Mouse (Mus musculus) E14TG2a.4 (cell line): ENCODE data around the gene Dvl2.
A peak's percentile ranks its signal among the peaks of the same experiment; 100 is the strongest.

ENCODE experiments used
- H3K27me3 ChIP-seq: 2 replicates; pipeline ENCODE4 v1.6.1; 2014; ENCODE audit warnings: low read length, control low read depth; ENCODE audit not compliant: insufficient read depth
- H3K36me3 ChIP-seq: 2 replicates; pipeline ENCODE4 v1.6.1; 2014; ENCODE audit warnings: low read length, control low read depth; ENCODE audit not compliant: insufficient read depth
- H3K4me1 ChIP-seq: replicated peaks from 2 replicates; pipeline ENCODE4 v1.6.1; 2014; ENCODE audit warnings: low read depth, low read length, control low read depth
- H3K4me3 ChIP-seq: replicated peaks from 2 replicates; pipeline ENCODE4 v1.5.1; 2014; ENCODE audit warnings: mild to moderate bottlenecking, low read length
- H3K9me3 ChIP-seq: 2 replicates; pipeline ENCODE4 v1.6.1; 2014; ENCODE audit warnings: low read length, control low read depth
- CTCF ChIP-seq: conservative IDR thresholded peaks from 2 replicates; pipeline ENCODE4 v1.5.1; 2014; ENCODE audit warnings: low read length
- NANOG ChIP-seq: IDR thresholded peaks from 2 replicates; pipeline ENCODE4 v1.6.1; 2014; ENCODE audit warnings: borderline replicate concordance, low read length, mixed read lengths
- POU5F1 ChIP-seq: IDR thresholded peaks from 2 replicates; pipeline ENCODE4 v1.6.1; 2014; ENCODE audit warnings: low read length, borderline replicate concordance

Dvl2 gene

DNA sequence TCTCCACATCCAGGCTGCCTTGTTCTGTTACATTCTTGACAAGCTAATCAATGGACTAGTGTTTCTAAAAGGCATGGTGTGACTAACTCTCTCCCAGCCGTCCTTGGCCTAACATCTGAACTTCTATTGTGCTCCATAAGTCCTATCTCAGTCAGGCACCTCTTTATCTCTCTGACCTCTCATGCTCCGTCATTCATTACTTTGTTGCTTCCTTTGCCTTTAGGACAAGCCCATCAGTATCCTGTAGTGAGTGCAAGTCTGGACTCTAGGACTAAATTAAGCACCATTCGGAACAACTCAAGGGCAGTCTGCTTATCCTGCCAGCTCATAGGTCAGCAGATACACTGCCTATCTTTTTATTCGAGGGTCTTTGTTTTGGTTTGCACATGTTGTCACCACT, 24.1 kb upstream of the Dvl2 start:
- no peaks in the 10 kb centered on the region for H3K9me3 ChIP-seq
- no peak overlapping the region for H3K4me3 ChIP-seq
- TF ChIP-seq NANOG, result no peak
- TF ChIP-seq CTCF, result no peak
- H3K4me1 ChIP-seq, result peaks cover 11% of the 10 kb centered on the region
- H3K27me3 ChIP-seq, result no peaks in the 10 kb centered on the region
- H3K36me3 ChIP-seq, result peaks cover 76% of the 10 kb centered on the region

DNA sequence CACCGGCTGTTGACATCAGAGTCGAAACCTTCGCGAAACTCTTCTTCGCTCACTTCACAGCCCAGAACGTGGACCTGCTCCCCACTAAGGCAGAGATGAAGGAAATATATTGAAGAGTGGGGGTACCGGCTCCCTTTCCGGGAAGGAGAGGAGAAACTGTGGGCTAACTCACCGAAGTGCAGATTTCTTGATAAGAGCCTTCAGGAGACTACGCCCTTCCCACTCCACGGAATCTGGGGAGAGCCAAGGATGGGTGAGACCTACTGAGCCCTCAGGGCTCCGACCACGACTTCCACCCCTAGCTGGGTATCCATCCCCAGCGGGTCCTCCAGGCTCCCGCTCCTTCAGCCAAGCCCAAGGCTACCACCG, 20.6 kb upstream of the Dvl2 start:
- Histone ChIP-seq H3K4me3 (peak overlapping the region; percentile 98), H3K4me1 (peaks cover 31% of the 10 kb centered on the region), H3K27me3 (no peaks in the 10 kb centered on the region), H3K9me3 (no peaks in the 10 kb centered on the region), H3K36me3 (peaks cover 60% of the 10 kb centered on the region)
- TF ChIP-seq NANOG (no peak), POU5F1 (no peak), CTCF (no peak)

DNA sequence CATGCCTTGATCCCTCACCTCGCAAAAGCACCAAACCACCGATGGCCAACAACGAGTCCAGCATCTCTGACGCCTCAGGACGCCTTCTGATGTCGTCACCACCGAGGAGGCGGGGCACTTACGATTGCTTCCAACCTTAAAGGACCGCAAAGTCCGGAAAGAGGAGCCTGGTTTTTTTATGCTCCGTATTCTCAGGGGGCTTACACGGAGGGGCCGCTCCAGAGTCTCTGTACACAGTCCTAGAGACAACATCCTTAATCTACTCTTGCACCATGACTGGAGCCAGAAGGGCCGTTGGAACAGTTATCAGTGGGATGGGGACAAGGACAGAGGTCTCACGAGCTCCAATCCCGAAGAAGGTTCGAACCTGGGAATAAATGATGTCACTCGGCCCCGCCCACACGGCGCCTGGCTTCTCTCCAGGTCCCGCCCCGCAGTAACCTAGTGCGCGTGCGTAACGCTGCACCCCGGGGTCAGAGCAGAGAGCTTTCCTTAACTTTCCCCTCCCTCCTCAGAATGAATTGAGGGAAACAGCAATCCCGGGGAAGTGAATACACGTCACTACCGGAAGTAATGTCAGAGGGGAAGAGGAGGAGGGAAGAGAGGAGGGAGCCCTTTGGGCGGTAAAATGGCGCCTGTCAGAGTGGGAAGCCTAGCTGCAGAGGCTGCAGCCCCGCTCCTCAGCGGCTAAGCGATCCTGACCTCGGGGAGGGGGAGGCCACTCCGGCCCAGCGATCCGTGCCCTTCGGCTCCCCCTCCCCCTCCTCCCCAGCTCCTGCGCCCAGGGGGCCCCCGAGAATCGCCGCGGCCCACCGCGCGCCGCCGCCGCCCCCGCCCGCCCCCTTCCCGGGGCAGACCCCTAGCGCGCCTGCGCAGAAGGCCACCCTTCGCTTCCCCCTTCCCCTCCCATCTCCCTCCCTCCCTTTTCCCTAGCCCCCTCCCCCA, 19.9 kb upstream of the Dvl2 start:
- Histone ChIP-seq H3K4me1 (peaks cover 31% of the 10 kb centered on the region), H3K9me3 (no peaks in the 10 kb centered on the region), H3K36me3 (peaks cover 60% of the 10 kb centered on the region), H3K4me3 (peak overlapping the region; percentile 98), H3K27me3 (no peaks in the 10 kb centered on the region)
- no peak for TF ChIP-seq CTCF
- TF ChIP-seq NANOG, result 0 out of 2 replicates have a peak, but pooled peaks have one; percentile 3

DNA sequence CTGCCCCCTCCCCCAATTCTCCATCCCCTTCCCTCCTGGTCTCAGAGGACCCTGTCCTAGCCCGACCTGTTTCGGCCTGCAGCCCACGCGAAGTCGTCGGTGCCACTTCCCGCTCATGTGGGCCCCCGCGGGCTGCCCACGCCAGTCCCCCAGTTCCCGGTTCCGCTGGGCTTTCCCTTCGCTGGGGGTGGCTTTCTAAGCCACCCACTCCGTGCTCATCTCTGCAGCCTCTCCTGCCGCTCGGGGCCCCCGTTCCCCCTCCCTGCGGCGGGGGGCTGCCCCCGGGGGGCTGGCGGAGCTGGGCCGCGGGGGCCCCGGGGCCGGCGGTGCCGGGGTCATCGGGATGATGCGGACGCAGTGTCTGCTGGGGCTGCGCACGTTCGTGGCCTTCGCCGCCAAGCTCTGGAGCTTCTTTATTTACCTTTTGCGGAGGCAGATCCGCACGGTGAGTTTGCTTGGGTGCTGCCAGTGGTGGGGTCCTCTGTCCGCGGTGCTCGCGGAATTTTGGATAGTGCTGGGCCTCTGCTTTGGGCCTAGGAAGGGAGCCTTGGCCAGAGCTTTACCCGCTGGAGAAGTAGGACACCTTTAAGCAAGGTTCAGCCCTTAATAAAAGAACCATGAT, 19.1 kb upstream of the Dvl2 start, which contains the start of gene Ctdnep1:
TSS of gene Ctdnep1 (plus strand) at position 16 of the 622 bp plus-strand sequence.
- no peaks in the 10 kb centered on the region for H3K27me3 ChIP-seq
- no peaks in the 10 kb centered on the region for H3K9me3 ChIP-seq
- TF ChIP-seq CTCF (no peak), POU5F1 (no peak), NANOG (no peak)
- peaks cover 59% of the 10 kb centered on the region for H3K36me3 ChIP-seq
- peaks cover 31% of the 10 kb centered on the region for H3K4me1 ChIP-seq
- peak within 1 kb of the TSS; percentile 98 for H3K4me3 ChIP-seq

DNA sequence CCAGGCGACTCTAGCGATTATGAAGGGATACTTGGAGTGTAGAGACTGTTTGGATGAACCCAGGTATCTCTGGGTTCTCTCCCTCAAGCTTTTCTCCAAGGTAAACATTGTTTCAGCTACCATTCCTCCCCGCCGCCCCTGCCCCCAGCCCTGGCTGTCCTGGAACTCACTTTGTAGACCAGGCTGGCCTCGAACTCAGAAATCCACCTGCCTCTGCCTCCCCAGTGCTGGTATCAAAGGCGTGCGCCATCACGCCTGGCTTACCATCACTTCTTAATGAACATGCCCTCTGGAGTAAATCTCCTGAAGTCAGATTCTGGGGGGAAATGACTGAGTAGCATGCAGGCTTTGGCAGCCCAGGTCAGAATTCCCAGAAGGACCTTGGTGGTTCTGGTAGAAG, 18.2 kb upstream of the Dvl2 start, which contains the start of gene Elp5:
TSS of gene Elp5 (minus strand) at position 293 of the 400 bp plus-strand sequence.
- peaks cover 31% of the 10 kb centered on the region for H3K4me1 ChIP-seq
- H3K9me3 ChIP-seq, result no peaks in the 10 kb centered on the region
- peaks cover 59% of the 10 kb centered on the region for H3K36me3 ChIP-seq
- TF ChIP-seq NANOG (no peak), CTCF (no peak), POU5F1 (no peak)
- H3K27me3 ChIP-seq, result no peaks in the 10 kb centered on the region
- H3K4me3 ChIP-seq, result peak within 1 kb of the TSS; percentile 98

DNA sequence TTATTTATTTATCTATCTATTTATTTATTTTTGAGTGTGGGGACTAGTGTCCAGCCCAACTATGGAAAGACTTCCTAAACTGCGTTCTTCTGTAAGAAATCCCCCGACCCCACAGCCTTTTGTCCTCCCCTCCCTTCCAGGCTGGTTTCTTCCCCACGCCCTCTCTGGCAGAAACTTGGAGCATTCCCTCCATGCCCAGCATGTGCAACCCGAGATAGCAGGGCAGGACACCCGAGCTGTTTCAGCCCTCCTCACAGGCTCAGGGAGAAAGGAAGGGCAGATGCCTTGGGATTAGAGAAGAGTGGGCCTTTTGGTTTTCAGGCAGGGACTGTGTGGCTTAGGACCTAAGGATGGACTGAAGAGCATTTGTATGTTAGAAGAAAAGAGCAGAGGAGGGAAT, 17.5 kb upstream of the Dvl2 start:
- no peaks in the 10 kb centered on the region for H3K27me3 ChIP-seq
- H3K4me1 ChIP-seq, result peaks cover 31% of the 10 kb centered on the region
- no peak overlapping the region; the same call in 1 of the 2 replicates for H3K4me3 ChIP-seq
- peaks cover 60% of the 10 kb centered on the region for H3K36me3 ChIP-seq
- no peak for TF ChIP-seq CTCF
- TF ChIP-seq POU5F1, result no peak
- no peaks in the 10 kb centered on the region for H3K9me3 ChIP-seq

DNA sequence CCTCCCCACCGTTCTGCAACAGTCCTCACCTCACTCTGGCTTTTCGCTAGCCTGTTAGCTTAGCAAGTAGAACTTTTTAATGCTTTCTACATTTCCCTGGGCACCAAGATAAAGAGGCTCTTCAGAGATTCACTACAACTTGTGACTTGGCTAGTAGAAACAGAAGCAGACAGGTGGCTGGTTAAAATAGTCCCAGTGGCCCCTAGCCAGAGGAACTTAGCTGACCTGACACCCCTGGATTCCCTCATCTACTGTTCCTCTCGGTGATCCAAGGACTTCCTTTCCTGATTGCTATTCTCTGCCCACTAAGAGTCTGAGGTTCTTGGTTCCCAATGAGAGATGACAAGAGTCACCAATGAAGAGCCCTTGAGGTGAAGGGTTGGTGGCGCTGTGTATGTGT, 17.0 kb upstream of the Dvl2 start:
- Histone ChIP-seq H3K36me3 (peaks cover 60% of the 10 kb centered on the region), H3K27me3 (no peaks in the 10 kb centered on the region), H3K4me1 (peaks cover 31% of the 10 kb centered on the region), H3K4me3 (no peak overlapping the region), H3K9me3 (no peaks in the 10 kb centered on the region)
- TF ChIP-seq NANOG (no peak), POU5F1 (no peak), CTCF (no peak)

DNA sequence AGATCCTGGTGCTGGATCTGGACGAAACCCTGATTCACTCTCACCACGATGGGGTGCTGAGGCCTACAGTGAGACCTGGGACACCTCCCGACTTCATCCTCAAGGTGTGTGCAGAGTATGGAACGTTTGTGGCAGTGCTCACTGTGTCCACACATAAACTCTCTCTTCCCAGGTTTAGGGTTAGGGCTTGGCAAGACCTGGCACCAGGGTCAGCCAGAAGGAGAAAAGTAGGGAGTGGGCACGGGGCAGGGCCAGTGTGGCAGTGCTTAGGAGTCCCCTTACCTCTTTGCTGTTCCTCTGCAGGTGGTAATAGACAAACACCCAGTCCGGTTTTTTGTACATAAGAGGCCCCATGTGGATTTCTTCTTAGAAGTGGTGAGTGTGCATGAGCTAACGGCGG, 16.0 kb upstream of the Dvl2 start:
- no peaks in the 10 kb centered on the region for H3K9me3 ChIP-seq
- TF ChIP-seq CTCF, result no peak
- no peak for TF ChIP-seq POU5F1
- no peak for TF ChIP-seq NANOG
- peaks cover 65% of the 10 kb centered on the region for H3K36me3 ChIP-seq
- H3K4me3 ChIP-seq, result no peak overlapping the region
- peaks cover 22% of the 10 kb centered on the region for H3K4me1 ChIP-seq
- H3K27me3 ChIP-seq, result no peaks in the 10 kb centered on the region
